Mouse (Mus musculus): ENCODE measurements around the gene Gm9603. TPM values are rescaled to one million over a fixed set of nuclear protein-coding genes. Genes with fewer than 3 reads are reported as not detected.
"Not testable (repeated sequence)": the region's sequence is repeated elsewhere in the genome, so short reads cannot be mapped to it uniquely, and the experiment has no call there.

Gm9603 gene
- not detected for total RNA-seq (2021)
- long read RNA-seq, experiment 1, result 0 reads
- long read RNA-seq, experiment 2, result 0 reads

- H3K27ac ChIP-seq; H3K4me3 ChIP-seq; DNase-seq (ENCODE audit: low spot score in 2 of 2): not testable (repeated sequence)
Observed at GRCm38 (mm10) chr14:5687357-5687756, at the start of gene Gm9603. TSS of gene Gm9603 (minus strand) at chr14:5687457.

GRCm38 (mm10) chr14:5632928-5633327, 54.3 kb downstream of the Gm9603 start, which contains the start of gene Gm8265:
TSS of gene Gm8265 (minus strand) at chr14:5633028.
- not testable (repeated sequence) for H3K27ac ChIP-seq; H3K4me3 ChIP-seq; DNase-seq (ENCODE audit: low spot score in 2 of 2)

Other genes starting within 250 kb of the Gm9603 start
- gene Gm3194, start 232.0 kb downstream of the Gm9603 start, total RNA-seq (2021), result 1 to 10 TPM; 4.3 to 4.9 TPM
- gene Gm8246, start 209.6 kb downstream of the Gm9603 start, total RNA-seq (2021), result not detected
- gene Gm3187, start 203.2 kb downstream of the Gm9603 start, total RNA-seq (2021), result not detected
- 1 to 10 TPM; 2.0 TPM for gene Gm3488, start 185.8 kb downstream of the Gm9603 start, total RNA-seq (2021)
- gene Gm3532, start 149.0 kb downstream of the Gm9603 start, total RNA-seq (2021), result not detected
- not detected for gene Gm8265, start 54.4 kb downstream of the Gm9603 start, total RNA-seq (2021)
- 1 to 10 TPM in 1 of 2 experiments, under 1 TPM in 1; 0.28 to 1.4 TPM for gene Gm3373, start 54.1 kb upstream of the Gm9603 start, total RNA-seq (2021)
- 1 to 10 TPM; 4.3 to 5.1 TPM for gene Gm3383, start 120.5 kb upstream of the Gm9603 start, total RNA-seq (2021)
- gene Gm3424, start 142.9 kb upstream of the Gm9603 start, total RNA-seq (2021), result not detected
- 1 to 10 TPM in 1 of 2 experiments, under 1 TPM in 1; 0.92 to 1.3 TPM for gene Gm8237, start 192.9 kb upstream of the Gm9603 start, total RNA-seq (2021)